Mouse (Mus musculus): ENCODE measurements around the gene Exoc4. TPM values are rescaled to one million over a fixed set of nuclear protein-coding genes. Genes with fewer than 3 reads are reported as not detected.

The Exoc4 gene
- polyA plus RNA-seq, 1 experiment from 2014 or later = 25.3 TPM

- no peak for DNase-seq (ENCODE audit: low spot score)
- no peak for ATAC-seq (ENCODE audit: low read depth)
- Histone ChIP-seq H3K27ac (replicated peaks; ENCODE audit: low read depth, low read length) (no peak overlapping the region), H3K4me1 (ENCODE audit: control insufficient read depth, insufficient read depth, low read length) (0 out of 2 replicates have a peak, but pooled peaks cover 4% of the 10 kb centered on the region), H3K27me3 (replicated peaks; ENCODE audit: control insufficient read depth, insufficient read depth, low read length) (no peaks in the 10 kb centered on the region), H3K9me3 (ENCODE audit: control insufficient read depth, low read length) (no peaks in the 10 kb centered on the region), H3K9ac (ENCODE audit: low read depth, low read length) (no peak overlapping the region), H3K4me2 (ENCODE audit: low read depth, low read length) (no peak overlapping the region), H3K36me3 (ENCODE audit: control insufficient read depth, insufficient read depth, low read length) (no peaks in the 10 kb centered on the region), H3K4me3 (ENCODE audit: low read depth, low read length) (no peak overlapping the region)
- 69% methylated on average over 6 of the region's 6 CpGs for WGBS
Observed at GRCm38 (mm10) chr6:33286376-33286775, 37.5 kb downstream of the Exoc4 start.

GRCm38 (mm10) chr6:33294626-33295025 lies 45.7 kb downstream of the Exoc4 start:
- Histone ChIP-seq H3K27ac (replicated peaks; ENCODE audit: low read depth, low read length) (no peak overlapping the region), H3K9ac (ENCODE audit: low read depth, low read length) (no peak overlapping the region), H3K4me1 (ENCODE audit: control insufficient read depth, insufficient read depth, low read length) (no peaks in the 10 kb centered on the region), H3K36me3 (ENCODE audit: control insufficient read depth, insufficient read depth, low read length) (0 out of 2 replicates have a peak, but pooled peaks cover 3% of the 10 kb centered on the region), H3K4me2 (ENCODE audit: low read depth, low read length) (no peak overlapping the region), H3K27me3 (replicated peaks; ENCODE audit: control insufficient read depth, insufficient read depth, low read length) (no peaks in the 10 kb centered on the region), H3K4me3 (ENCODE audit: low read depth, low read length) (no peak overlapping the region), H3K9me3 (ENCODE audit: control insufficient read depth, low read length) (no peaks in the 10 kb centered on the region)
- ATAC-seq (ENCODE audit: low read depth) (no peak), DNase-seq (ENCODE audit: low spot score) (peak; percentile 40)
- 58% methylated on average over 2 of the region's 2 CpGs for WGBS

DNA sequence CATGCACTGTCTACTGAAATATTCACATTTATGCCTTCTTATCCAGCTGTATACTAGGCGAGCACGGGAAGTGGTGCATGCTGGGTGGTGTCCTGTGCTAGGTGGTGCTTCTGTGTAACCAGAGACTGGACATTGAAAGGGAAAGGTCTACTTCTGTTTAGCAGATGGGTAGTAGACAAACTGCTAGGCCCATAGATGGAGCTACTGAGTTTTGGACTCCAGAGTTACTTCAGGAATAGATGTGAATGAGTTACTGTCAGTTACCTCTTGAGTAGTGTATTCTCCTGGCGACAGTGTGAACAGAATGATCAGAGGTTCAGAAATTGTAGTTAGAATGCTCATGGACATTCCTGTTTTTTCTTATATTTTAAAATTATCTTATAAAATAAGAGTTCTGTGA lies 48.7 kb downstream of the Exoc4 start:
- DNase-seq (ENCODE audit: low spot score) (no peak), ATAC-seq (ENCODE audit: low read depth) (no peak)
- Histone ChIP-seq H3K9me3 (ENCODE audit: control insufficient read depth, low read length) (no peaks in the 10 kb centered on the region), H3K4me2 (ENCODE audit: low read depth, low read length) (no peak overlapping the region), H3K9ac (ENCODE audit: low read depth, low read length) (no peak overlapping the region), H3K4me1 (ENCODE audit: control insufficient read depth, insufficient read depth, low read length) (no peaks in the 10 kb centered on the region), H3K4me3 (ENCODE audit: low read depth, low read length) (no peak overlapping the region), H3K27ac (replicated peaks; ENCODE audit: low read depth, low read length) (no peak overlapping the region), H3K27me3 (replicated peaks; ENCODE audit: control insufficient read depth, insufficient read depth, low read length) (no peaks in the 10 kb centered on the region), H3K36me3 (ENCODE audit: control insufficient read depth, insufficient read depth, low read length) (0 out of 2 replicates have a peak, but pooled peaks cover 3% of the 10 kb centered on the region)
- WGBS = 91% methylated on average over 3 of the region's 3 CpGs

GRCm38 (mm10) chr6:33298768-33299167 lies 49.9 kb downstream of the Exoc4 start:
- H3K4me2 ChIP-seq (ENCODE audit: low read depth, low read length) = no peak overlapping the region
- 76% methylated on average over 1 of the region's 1 CpGs for WGBS
- H3K27ac ChIP-seq (replicated peaks; ENCODE audit: low read depth, low read length) = no peak overlapping the region
- DNase-seq (ENCODE audit: low spot score) (no peak), ATAC-seq (ENCODE audit: low read depth) (no peak)
- H3K9me3 ChIP-seq (ENCODE audit: control insufficient read depth, low read length) = no peaks in the 10 kb centered on the region
- no peak overlapping the region for H3K4me3 ChIP-seq (ENCODE audit: low read depth, low read length)
- no peak overlapping the region for H3K9ac ChIP-seq (ENCODE audit: low read depth, low read length)
- no peaks in the 10 kb centered on the region for H3K27me3 ChIP-seq (replicated peaks; ENCODE audit: control insufficient read depth, insufficient read depth, low read length)
- 0 out of 2 replicates have a peak, but pooled peaks cover 3% of the 10 kb centered on the region for H3K36me3 ChIP-seq (ENCODE audit: control insufficient read depth, insufficient read depth, low read length)
- no peaks in the 10 kb centered on the region for H3K4me1 ChIP-seq (ENCODE audit: control insufficient read depth, insufficient read depth, low read length)

DNA sequence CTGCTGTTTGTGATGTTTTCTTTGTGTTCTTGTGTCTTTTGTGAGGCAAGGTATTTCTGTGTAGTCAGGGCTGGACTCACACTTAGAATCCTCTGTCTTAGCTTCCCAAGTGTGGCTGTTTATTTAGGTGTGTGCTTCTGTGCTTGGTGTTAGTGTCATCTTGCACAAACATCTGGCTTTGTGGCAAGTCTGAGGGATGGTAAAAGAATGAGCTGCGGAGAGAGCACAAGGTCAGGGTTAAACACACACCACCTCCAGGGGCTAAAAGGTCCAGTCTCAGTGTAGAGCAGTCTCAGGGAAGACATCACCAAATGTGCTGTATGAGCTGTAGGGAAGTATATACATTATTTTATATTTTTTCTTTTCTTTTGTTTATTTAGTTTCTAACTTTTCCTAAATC lies 57.1 kb downstream of the Exoc4 start:
- ATAC-seq (ENCODE audit: low read depth) = no peak
- Histone ChIP-seq H3K27ac (replicated peaks; ENCODE audit: low read depth, low read length) (no peak overlapping the region), H3K9me3 (ENCODE audit: control insufficient read depth, low read length) (no peaks in the 10 kb centered on the region), H3K27me3 (replicated peaks; ENCODE audit: control insufficient read depth, insufficient read depth, low read length) (no peaks in the 10 kb centered on the region), H3K36me3 (ENCODE audit: control insufficient read depth, insufficient read depth, low read length) (0 out of 2 replicates have a peak, but pooled peaks cover 5% of the 10 kb centered on the region), H3K4me1 (ENCODE audit: control insufficient read depth, insufficient read depth, low read length) (no peaks in the 10 kb centered on the region), H3K4me3 (ENCODE audit: low read depth, low read length) (no peak overlapping the region), H3K9ac (ENCODE audit: low read depth, low read length) (no peak overlapping the region), H3K4me2 (ENCODE audit: low read depth, low read length) (no peak overlapping the region)
- WGBS = 23% methylated on average over 1 of the region's 1 CpGs
- DNase-seq (ENCODE audit: low spot score) = no peak

GRCm38 (mm10) chr6:33308646-33309045 lies 59.8 kb downstream of the Exoc4 start:
- Histone ChIP-seq H3K9me3 (ENCODE audit: control insufficient read depth, low read length) (no peaks in the 10 kb centered on the region), H3K4me1 (ENCODE audit: control insufficient read depth, insufficient read depth, low read length) (no peaks in the 10 kb centered on the region), H3K27ac (replicated peaks; ENCODE audit: low read depth, low read length) (no peak overlapping the region), H3K36me3 (ENCODE audit: control insufficient read depth, insufficient read depth, low read length) (0 out of 2 replicates have a peak, but pooled peaks cover 5% of the 10 kb centered on the region), H3K27me3 (replicated peaks; ENCODE audit: control insufficient read depth, insufficient read depth, low read length) (no peaks in the 10 kb centered on the region), H3K4me2 (ENCODE audit: low read depth, low read length) (no peak overlapping the region), H3K4me3 (ENCODE audit: low read depth, low read length) (no peak overlapping the region), H3K9ac (ENCODE audit: low read depth, low read length) (no peak overlapping the region)
- WGBS = 71% methylated on average over 2 of the region's 2 CpGs
- DNase-seq (ENCODE audit: low spot score) (no peak), ATAC-seq (ENCODE audit: low read depth) (no peak)

- no peaks in the 10 kb centered on the region for H3K9me3 ChIP-seq (ENCODE audit: control insufficient read depth, low read length)
- ATAC-seq (ENCODE audit: low read depth) (no peak), DNase-seq (ENCODE audit: low spot score) (peak; percentile 18)
- H3K4me1 ChIP-seq (ENCODE audit: control insufficient read depth, insufficient read depth, low read length) = no peaks in the 10 kb centered on the region
- H3K36me3 ChIP-seq (ENCODE audit: control insufficient read depth, insufficient read depth, low read length) = 0 out of 2 replicates have a peak, but pooled peaks cover 5% of the 10 kb centered on the region
- no peak overlapping the region for H3K9ac ChIP-seq (ENCODE audit: low read depth, low read length)
- no peaks in the 10 kb centered on the region for H3K27me3 ChIP-seq (replicated peaks; ENCODE audit: control insufficient read depth, insufficient read depth, low read length)
- H3K4me2 ChIP-seq (ENCODE audit: low read depth, low read length) = no peak overlapping the region
- WGBS = 91% methylated on average over 1 of the region's 1 CpGs
- no peak overlapping the region for H3K27ac ChIP-seq (replicated peaks; ENCODE audit: low read depth, low read length)
- H3K4me3 ChIP-seq (ENCODE audit: low read depth, low read length) = no peak overlapping the region
Observed at GRCm38 (mm10) chr6:33310486-33310885, 61.6 kb downstream of the Exoc4 start.

- Histone ChIP-seq H3K4me1 (ENCODE audit: control insufficient read depth, insufficient read depth, low read length) (no peaks in the 10 kb centered on the region), H3K9me3 (ENCODE audit: control insufficient read depth, low read length) (no peaks in the 10 kb centered on the region), H3K4me3 (ENCODE audit: low read depth, low read length) (no peak overlapping the region), H3K27ac (replicated peaks; ENCODE audit: low read depth, low read length) (no peak overlapping the region), H3K36me3 (ENCODE audit: control insufficient read depth, insufficient read depth, low read length) (no peaks in the 10 kb centered on the region), H3K27me3 (replicated peaks; ENCODE audit: control insufficient read depth, insufficient read depth, low read length) (no peaks in the 10 kb centered on the region), H3K9ac (ENCODE audit: low read depth, low read length) (no peak overlapping the region), H3K4me2 (ENCODE audit: low read depth, low read length) (no peak overlapping the region)
- DNase-seq (ENCODE audit: low spot score) = no peak
- WGBS = 81% methylated on average over 3 of the region's 3 CpGs
- no peak for ATAC-seq (ENCODE audit: low read depth)
Observed at GRCm38 (mm10) chr6:33322849-33323248, 74.0 kb downstream of the Exoc4 start.

DNA sequence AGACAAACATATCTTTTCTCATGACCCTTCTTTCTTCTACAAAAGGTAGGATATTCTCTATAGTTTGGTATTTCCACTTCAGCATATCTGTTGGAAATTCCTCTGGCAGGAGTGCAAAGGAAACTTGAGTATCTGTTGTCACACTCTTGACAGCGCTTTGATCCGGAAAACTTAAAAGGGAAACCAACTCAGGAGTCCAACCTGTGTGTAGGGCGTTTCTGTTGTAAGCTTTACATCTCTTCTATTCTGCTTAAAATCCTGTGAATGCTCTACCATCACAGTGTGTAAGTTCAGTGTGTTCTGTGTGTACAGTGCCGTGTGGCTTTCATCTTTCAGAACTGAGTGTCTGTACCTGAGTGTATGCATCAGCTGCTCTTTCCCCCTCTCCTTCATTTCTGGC lies 74.5 kb downstream of the Exoc4 start:
- peak; percentile 22 for DNase-seq (ENCODE audit: low spot score)
- H3K36me3 ChIP-seq (ENCODE audit: control insufficient read depth, insufficient read depth, low read length) = no peaks in the 10 kb centered on the region
- WGBS = 72% methylated on average over 4 of the region's 4 CpGs
- no peak overlapping the region for H3K4me3 ChIP-seq (ENCODE audit: low read depth, low read length)
- no peak overlapping the region for H3K4me2 ChIP-seq (ENCODE audit: low read depth, low read length)
- H3K9ac ChIP-seq (ENCODE audit: low read depth, low read length) = no peak overlapping the region
- H3K27ac ChIP-seq (replicated peaks; ENCODE audit: low read depth, low read length) = no peak overlapping the region
- no peaks in the 10 kb centered on the region for H3K9me3 ChIP-seq (ENCODE audit: control insufficient read depth, low read length)
- H3K4me1 ChIP-seq (ENCODE audit: control insufficient read depth, insufficient read depth, low read length) = no peaks in the 10 kb centered on the region
- no peak for ATAC-seq (ENCODE audit: low read depth)
- H3K27me3 ChIP-seq (replicated peaks; ENCODE audit: control insufficient read depth, insufficient read depth, low read length) = no peaks in the 10 kb centered on the region
